Mouse (Mus musculus): ENCODE data around the gene Card19. TPM values are rescaled to one million over a fixed set of nuclear protein-coding genes. Genes with fewer than 3 reads are reported as not detected.

Card19 gene
- polyA plus RNA-seq, 1 experiment from 2014 or later, result 82.2 TPM

DNA sequence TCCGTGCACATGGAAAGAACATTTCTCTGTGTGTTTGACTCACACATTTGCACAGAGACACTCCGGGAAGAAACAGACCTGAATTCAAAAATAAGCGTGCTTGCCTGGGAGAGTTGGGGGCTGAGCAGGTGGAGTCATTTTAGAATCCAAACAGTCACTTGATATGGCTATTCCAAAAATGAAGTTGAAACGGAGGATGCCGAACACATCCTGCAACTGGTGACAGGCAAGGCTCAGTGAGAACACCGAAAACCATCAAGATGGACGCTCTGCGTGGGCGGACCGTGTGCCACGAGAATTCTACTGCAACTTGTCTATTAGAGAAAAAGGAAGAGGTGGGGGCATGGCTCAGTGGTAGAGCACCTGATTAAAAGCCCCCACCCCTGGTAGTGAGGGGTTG lies 45.2 kb downstream of the Card19 start:
- no peak for ATAC-seq (ENCODE audit: insufficient number of reproducible peaks, low FRiP score, low TSS enrichment, low read depth)
- WGBS, result 80% methylated on average over 11 of the region's 11 CpGs
- Histone ChIP-seq H3K36me3 (no peaks in the 10 kb centered on the region), H3K4me1 (peaks cover 8% of the 10 kb centered on the region; the same call in 1 of the 2 replicates), H3K27me3 (no peaks in the 10 kb centered on the region), H3K4me2 (replicated peaks) (no peak overlapping the region), H3K27ac (replicated peaks) (no peak overlapping the region), H3K4me3 (replicated peaks) (no peak overlapping the region), H3K9ac (no peak overlapping the region), H3K9me3 (replicated peaks) (no peaks in the 10 kb centered on the region)

DNA sequence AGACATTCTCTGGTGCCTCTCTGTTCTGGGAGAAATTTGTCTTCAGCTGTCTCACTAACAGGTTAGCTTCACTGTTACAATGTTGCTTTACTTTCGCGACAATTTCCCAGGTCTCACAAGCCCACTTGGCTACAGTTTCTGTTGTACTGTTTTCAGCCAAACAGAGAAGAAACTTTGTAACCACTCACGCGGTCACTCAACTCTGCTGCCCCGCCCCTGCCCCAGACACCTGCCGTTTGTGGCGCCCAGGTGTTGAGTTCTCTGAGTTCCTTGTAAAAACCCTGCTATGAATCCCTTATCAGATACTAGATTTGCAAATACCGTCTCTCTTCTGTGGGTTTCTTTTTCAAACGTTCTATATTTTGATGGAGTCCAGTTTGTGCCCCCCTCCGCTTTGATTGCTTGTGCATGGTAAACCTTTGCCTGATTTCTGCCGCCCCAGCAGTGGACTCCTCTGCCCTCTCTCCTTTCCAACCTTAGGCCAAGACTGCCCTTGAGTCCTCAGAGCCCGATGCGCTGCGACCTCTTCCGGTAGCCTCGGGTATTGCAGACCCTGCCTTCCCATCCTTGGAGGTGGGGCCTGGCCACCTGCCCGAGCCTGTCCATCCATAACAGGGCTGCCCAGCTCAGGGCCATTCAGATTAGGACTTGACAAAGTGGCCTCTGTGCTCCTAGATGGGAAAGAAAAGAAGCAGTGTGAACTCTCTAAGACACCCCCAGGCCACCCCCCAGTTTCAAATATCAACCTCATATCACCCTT lies 46.2 kb downstream of the Card19 start:
- WGBS, result 17% methylated on average over 17 of the region's 17 CpGs
- ATAC-seq (ENCODE audit: insufficient number of reproducible peaks, low FRiP score, low TSS enrichment, low read depth), result 0 out of 2 replicates have a peak, but pooled peaks have one; percentile 20
- H3K9me3 ChIP-seq (replicated peaks), result no peaks in the 10 kb centered on the region

DNA sequence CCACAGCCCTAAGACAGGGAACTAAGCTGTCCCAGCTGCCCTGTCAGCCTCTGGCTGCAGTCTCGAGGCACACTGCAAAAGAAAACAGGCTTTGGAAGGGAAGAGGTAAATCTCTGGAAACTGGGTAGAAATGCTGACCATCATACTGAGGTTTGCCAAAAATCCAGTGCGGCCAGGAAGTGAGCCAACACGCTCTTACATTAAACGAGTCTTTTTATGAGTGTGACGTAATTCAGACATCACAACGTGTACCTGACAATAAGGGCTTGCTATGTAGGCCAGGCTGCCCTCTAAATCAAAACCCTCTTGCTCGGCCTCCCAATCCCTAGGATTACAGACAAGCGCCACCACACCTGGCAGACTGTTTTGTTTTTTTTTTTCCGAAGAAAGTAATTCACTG lies 48.8 kb downstream of the Card19 start:
- Histone ChIP-seq H3K4me1 (0 out of 2 replicates have a peak, but pooled peaks cover 4% of the 10 kb centered on the region), H3K36me3 (no peaks in the 10 kb centered on the region), H3K9ac (no peak overlapping the region), H3K27me3 (no peaks in the 10 kb centered on the region), H3K4me3 (replicated peaks) (no peak overlapping the region), H3K27ac (replicated peaks) (no peak overlapping the region), H3K4me2 (replicated peaks) (no peak overlapping the region), H3K9me3 (replicated peaks) (no peaks in the 10 kb centered on the region)
- 56% methylated on average over 9 of the region's 9 CpGs for WGBS
- no peak for ATAC-seq (ENCODE audit: insufficient number of reproducible peaks, low FRiP score, low TSS enrichment, low read depth)

More for the DNA sequence above, 46.2 kb downstream of the Card19 start:
- Histone ChIP-seq H3K4me2 (replicated peaks) (no peak overlapping the region), H3K27me3 (no peaks in the 10 kb centered on the region), H3K9ac (no peak overlapping the region), H3K4me1 (peaks cover 8% of the 10 kb centered on the region; the same call in 1 of the 2 replicates), H3K4me3 (replicated peaks) (no peak overlapping the region), H3K36me3 (no peaks in the 10 kb centered on the region), H3K27ac (replicated peaks) (no peak overlapping the region)

DNA sequence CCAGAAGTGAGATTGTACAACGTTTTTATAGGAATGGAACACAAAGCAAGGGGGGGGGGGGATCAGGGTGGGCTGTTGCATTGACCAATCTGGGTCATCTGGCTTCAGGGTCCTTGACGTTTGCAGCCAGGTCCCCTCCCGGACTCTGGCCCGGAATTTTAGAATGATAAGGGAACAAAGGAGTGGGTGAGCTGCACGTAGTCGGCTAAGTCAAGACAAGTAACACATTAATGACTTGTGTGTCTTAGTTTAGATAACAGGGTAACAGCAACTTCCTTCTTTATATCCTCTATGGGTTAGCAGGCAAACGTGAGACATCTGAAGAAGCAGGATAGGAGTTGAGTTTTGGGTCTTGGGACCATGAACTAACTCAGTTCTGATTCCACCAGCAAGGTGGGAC lies 52.2 kb downstream of the Card19 start:
- WGBS, result 78% methylated on average over 7 of the region's 7 CpGs

DNA sequence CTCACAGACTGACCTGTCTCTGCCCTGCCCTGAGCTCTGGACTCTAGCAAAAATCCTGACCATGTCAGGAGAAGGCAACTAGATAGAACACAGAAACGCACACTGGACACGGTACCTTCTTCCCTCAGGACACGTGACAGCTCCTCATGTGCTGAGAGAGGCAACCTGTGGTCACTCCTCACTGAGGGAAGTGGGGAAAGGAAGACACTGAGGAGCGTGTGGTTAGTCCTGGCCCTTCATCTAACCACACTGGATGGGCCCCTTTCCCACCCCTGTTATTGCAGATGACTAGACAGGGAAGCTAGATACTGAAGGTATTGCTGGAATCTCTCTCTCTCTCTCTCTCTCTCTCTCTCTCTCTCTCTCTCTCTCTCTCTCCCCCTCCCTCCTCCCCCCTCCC lies 53.1 kb downstream of the Card19 start:
- Histone ChIP-seq H3K9me3 (replicated peaks) (no peaks in the 10 kb centered on the region), H3K4me3 (replicated peaks) (no peak overlapping the region), H3K27ac (replicated peaks) (no peak overlapping the region), H3K9ac (no peak overlapping the region), H3K4me2 (replicated peaks) (no peak overlapping the region), H3K4me1 (peaks cover 11% of the 10 kb centered on the region; the same call in 1 of the 2 replicates), H3K27me3 (no peaks in the 10 kb centered on the region), H3K36me3 (no peaks in the 10 kb centered on the region)
- WGBS, result 75% methylated on average over 4 of the region's 4 CpGs
- no peak for ATAC-seq (ENCODE audit: insufficient number of reproducible peaks, low FRiP score, low TSS enrichment, low read depth)

More for the DNA sequence above, 52.2 kb downstream of the Card19 start:
- Histone ChIP-seq H3K27ac (replicated peaks) (no peak overlapping the region), H3K4me2 (replicated peaks) (no peak overlapping the region), H3K4me3 (replicated peaks) (no peak overlapping the region), H3K27me3 (no peaks in the 10 kb centered on the region), H3K9ac (no peak overlapping the region), H3K36me3 (no peaks in the 10 kb centered on the region), H3K9me3 (replicated peaks) (no peaks in the 10 kb centered on the region), H3K4me1 (peaks cover 11% of the 10 kb centered on the region; the same call in 1 of the 2 replicates)
- ATAC-seq (ENCODE audit: insufficient number of reproducible peaks, low FRiP score, low TSS enrichment, low read depth), result no peak

DNA sequence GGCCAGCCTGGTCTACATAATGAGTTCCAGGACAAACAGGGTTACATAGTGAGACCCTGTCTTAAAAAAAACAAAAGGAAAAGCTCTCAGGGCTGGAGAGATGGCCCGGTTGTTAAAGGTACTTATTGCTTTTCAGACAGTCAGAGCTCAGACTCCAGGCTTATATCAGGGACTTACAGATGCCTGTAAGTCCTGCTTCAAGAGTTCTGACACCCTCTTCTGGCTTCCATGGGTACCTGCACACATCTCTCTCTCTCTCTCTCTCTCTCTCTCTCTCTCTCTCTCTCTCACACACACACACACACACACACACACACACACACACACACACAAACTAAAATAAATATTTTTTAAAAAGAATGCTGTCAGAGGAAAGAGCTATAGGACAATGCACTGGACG lies 54.6 kb downstream of the Card19 start:
- no peak overlapping the region for H3K9ac ChIP-seq
- H3K9me3 ChIP-seq (replicated peaks), result no peaks in the 10 kb centered on the region
- H3K4me2 ChIP-seq (replicated peaks), result no peak overlapping the region
- ATAC-seq (ENCODE audit: insufficient number of reproducible peaks, low FRiP score, low TSS enrichment, low read depth), result no peak
- 48% methylated on average over 2 of the region's 2 CpGs for WGBS
- H3K4me1 ChIP-seq, result peaks cover 11% of the 10 kb centered on the region; the same call in 1 of the 2 replicates
- H3K27me3 ChIP-seq, result no peaks in the 10 kb centered on the region
- no peaks in the 10 kb centered on the region for H3K36me3 ChIP-seq
- no peak overlapping the region for H3K27ac ChIP-seq (replicated peaks)
- H3K4me3 ChIP-seq (replicated peaks), result no peak overlapping the region

DNA sequence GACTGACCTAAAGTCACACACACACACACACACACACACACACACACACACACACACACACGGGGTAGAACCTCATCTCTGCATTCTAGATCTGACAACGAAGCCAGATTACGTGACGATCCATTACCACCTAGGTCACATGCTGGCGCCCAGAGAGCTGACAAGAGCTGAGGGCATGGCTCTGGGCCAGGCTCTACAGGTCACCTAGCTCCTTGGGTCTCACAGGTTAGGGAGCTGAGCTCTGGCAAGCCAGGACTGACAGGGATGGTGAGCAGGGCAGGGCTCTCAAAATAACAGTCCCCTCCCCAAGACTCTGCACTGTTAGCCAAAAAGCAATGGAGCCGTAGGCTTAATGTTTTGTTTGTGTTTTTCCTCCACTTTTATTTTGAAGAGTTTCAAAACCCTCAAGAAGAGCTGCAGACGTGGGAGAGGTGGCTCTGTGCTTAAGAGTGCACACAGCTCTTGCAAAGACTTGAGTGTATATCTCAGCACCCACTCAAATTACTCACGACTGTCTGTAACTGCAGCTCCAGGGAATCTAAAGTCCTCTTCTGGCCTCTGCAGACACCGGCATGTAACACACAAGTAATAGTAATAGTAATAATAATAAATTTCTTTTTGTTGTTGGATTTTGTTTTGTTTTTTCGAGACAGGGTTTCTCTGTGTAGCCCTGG lies 57.7 kb downstream of the Card19 start:
- Histone ChIP-seq H3K4me2 (replicated peaks) (no peak overlapping the region), H3K27me3 (no peaks in the 10 kb centered on the region), H3K36me3 (no peaks in the 10 kb centered on the region), H3K4me1 (peaks cover 14% of the 10 kb centered on the region; the same call in 1 of the 2 replicates), H3K9me3 (replicated peaks) (no peaks in the 10 kb centered on the region), H3K4me3 (replicated peaks) (no peak overlapping the region), H3K9ac (no peak overlapping the region), H3K27ac (replicated peaks) (no peak overlapping the region)
- no peak for ATAC-seq (ENCODE audit: insufficient number of reproducible peaks, low FRiP score, low TSS enrichment, low read depth)
- 62% methylated on average over 10 of the region's 10 CpGs for WGBS

DNA sequence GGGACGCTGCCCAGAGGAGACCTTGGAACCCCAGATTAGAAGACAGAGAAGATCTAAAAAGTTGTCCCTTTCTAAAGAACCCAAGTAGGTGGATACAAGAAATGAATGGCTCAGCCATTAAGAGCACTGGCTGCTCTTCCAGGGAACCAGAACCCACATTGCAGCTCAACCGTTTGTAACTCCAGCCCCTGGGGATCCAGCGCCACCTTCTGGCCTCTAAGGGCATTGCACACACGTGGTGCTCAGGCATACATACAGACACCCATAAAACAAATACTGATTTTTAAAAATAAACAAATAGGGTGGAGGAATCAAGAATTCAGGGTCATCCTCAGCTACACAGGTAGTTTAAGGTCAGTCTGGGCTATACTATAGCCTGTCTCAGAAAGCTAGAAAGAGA lies 59.2 kb downstream of the Card19 start:
- Histone ChIP-seq H3K27ac (replicated peaks) (no peak overlapping the region), H3K4me3 (replicated peaks) (no peak overlapping the region), H3K9ac (no peak overlapping the region), H3K4me1 (peaks cover 14% of the 10 kb centered on the region; the same call in 1 of the 2 replicates), H3K9me3 (replicated peaks) (no peaks in the 10 kb centered on the region), H3K27me3 (no peaks in the 10 kb centered on the region), H3K36me3 (no peaks in the 10 kb centered on the region), H3K4me2 (replicated peaks) (no peak overlapping the region)
- WGBS, result 70% methylated on average over 4 of the region's 4 CpGs
- ATAC-seq (ENCODE audit: insufficient number of reproducible peaks, low FRiP score, low TSS enrichment, low read depth), result no peak

DNA sequence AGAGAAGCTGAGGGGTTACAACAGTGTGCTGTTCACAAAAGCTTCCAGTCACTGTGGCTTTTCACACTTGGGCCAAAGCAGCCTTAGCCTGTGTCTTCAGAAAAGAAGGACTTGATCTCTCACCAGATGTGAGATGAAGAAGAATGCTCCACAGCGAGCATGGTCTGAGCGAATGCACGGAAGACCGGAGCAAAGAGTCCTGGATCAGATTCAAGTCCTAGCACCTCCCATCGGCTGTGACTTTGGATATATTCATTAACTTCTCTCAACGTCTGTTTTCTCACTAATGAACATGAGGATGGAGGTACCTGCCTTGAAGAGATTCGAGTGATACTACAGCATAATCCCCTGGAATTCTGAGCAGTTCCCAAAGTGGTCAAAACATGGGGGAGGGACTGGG lies 61.2 kb downstream of the Card19 start:
- WGBS, result 44% methylated on average over 7 of the region's 7 CpGs
- Histone ChIP-seq H3K9ac (no peak overlapping the region), H3K4me3 (replicated peaks) (no peak overlapping the region), H3K4me2 (replicated peaks) (no peak overlapping the region), H3K27ac (replicated peaks) (no peak overlapping the region), H3K9me3 (replicated peaks) (no peaks in the 10 kb centered on the region), H3K27me3 (peaks cover 8% of the 10 kb centered on the region), H3K4me1 (peaks cover 7% of the 10 kb centered on the region; the same call in 1 of the 2 replicates), H3K36me3 (no peaks in the 10 kb centered on the region)
- no peak for ATAC-seq (ENCODE audit: insufficient number of reproducible peaks, low FRiP score, low TSS enrichment, low read depth)

DNA sequence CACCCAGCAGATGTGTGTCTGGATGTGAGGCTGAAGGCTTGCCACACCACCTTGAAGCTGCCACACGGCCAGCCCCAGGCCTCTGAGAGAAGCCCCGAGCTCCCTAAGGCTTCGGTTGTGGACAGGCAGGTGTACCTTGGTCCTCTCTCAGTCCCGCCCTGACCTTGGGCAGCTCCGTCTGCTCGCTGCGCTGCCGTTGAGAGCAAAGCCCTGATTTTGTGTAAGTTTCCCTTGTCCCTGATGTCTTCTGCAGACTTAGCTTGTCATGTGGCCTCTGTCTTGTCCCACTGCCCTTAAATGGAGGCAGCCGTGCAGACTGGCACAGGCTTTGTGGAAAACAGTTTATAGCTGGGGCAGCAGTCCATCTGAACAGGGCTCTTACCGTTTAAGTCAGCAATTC lies 61.8 kb downstream of the Card19 start:
- peaks cover 7% of the 10 kb centered on the region; the same call in 1 of the 2 replicates for H3K4me1 ChIP-seq
- H3K9ac ChIP-seq, result no peak overlapping the region
- no peak overlapping the region for H3K27ac ChIP-seq (replicated peaks)
- WGBS, result 69% methylated on average over 10 of the region's 10 CpGs
- H3K4me2 ChIP-seq (replicated peaks), result no peak overlapping the region
- no peak overlapping the region for H3K4me3 ChIP-seq (replicated peaks)
- H3K9me3 ChIP-seq (replicated peaks), result no peaks in the 10 kb centered on the region
- no peak for ATAC-seq (ENCODE audit: insufficient number of reproducible peaks, low FRiP score, low TSS enrichment, low read depth)
- H3K27me3 ChIP-seq, result peaks cover 14% of the 10 kb centered on the region
- no peaks in the 10 kb centered on the region for H3K36me3 ChIP-seq

Data from embryonic facial prominence, embryonic 15.5 days (tissue).